Mouse (Mus musculus) thymus, postnatal 25 days (tissue): ENCODE data around the gene Odf3l1.

Source experiments
- DNase-seq: peaks from one replicate; pipeline ENCODE4 v3.0.0; 2022

The Odf3l1 gene

GRCm38 (mm10) chr9:56880790-56881189 lies 16.3 kb upstream of the Odf3l1 start:
- no peak for DNase-seq

GRCm38 (mm10) chr9:56877284-56877683 lies 12.8 kb upstream of the Odf3l1 start:
- DNase-seq, result no peak

DNA sequence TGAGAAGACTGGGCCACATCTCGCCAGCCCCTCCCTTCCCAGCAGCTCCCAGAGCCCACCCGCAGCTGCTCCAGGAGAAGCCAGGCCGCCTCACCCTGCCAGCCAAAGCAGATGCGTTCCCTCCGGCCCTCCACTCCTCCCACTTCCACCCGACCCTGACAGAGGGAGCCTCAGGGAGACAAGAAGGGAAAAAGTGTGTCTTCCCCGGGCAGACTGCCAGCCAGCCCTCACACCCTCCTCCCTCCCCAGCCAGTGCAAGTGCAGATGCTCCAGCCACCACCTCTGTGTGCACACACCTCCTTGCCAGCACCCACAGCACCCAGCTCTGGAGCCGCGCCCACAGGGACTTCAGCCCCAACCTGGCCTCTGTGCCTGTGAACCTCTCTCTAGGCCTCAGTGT lies 12.3 kb upstream of the Odf3l1 start:
- no peak for DNase-seq

- DNase-seq, result no peak
Measured at GRCm38 (mm10) chr9:56873097-56873496, 8.6 kb upstream of the Odf3l1 start.

- DNase-seq, result no peak
Measured at GRCm38 (mm10) chr9:56872105-56872903, 7.8 kb upstream of the Odf3l1 start.

GRCm38 (mm10) chr9:56871191-56871590 lies 6.7 kb upstream of the Odf3l1 start:
- DNase-seq, result no peak

- DNase-seq, result no peak
Measured at GRCm38 (mm10) chr9:56870778-56871177, 6.3 kb upstream of the Odf3l1 start.

- DNase-seq, result no peak
Measured at GRCm38 (mm10) chr9:56869552-56869951, 5.1 kb upstream of the Odf3l1 start.

DNA sequence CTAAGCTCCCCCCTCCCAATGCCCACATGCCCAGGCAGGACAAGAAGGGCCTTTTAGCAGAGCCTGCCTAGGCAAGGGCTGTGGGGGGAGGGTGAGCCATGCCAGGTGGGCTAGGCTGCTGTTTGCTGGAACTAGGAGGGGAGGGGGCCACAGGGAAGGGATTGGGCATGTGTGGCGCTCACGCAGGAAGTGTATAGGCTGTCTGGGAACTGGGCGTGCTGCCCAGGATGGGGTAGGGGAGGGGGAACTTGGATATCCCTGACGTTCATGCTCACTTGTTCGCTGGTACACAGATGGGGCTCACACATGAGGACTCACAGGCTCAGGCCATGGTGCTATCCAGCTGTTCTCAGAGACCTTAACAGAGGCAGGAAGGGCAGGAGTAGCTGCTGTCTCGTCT lies 3.8 kb upstream of the Odf3l1 start:
- no peak for DNase-seq

DNA sequence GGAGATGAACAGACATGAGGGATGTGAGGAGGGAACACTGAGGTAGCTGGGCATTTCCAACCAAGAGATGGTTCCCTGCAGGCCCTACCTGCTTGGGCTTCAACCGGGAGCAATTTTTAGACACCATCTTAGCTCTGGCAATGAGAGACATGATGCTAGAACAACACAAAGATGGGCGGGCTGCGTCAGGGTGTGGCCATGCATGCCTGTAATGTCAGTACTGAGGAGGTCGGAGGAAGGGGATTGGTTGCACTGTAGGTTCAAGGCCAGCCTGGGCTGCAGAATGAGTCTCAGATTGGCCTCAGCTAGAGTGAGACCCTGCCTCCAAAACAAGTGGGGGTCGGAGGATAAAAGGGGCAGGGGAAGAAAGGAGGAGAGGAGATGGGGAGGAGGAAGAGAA lies 2.0 kb upstream of the Odf3l1 start:
- no peak for DNase-seq

GRCm38 (mm10) chr9:56865673-56866400 lies 1.4 kb upstream of the Odf3l1 start:
- no peak for DNase-seq

GRCm38 (mm10) chr9:56864832-56865231 lies 353 bp upstream of the Odf3l1 start, which contains the start of gene Cspg4:
Gene Cspg4, plus strand, starts transcription at chr9:56865033.
- no peak for DNase-seq

- DNase-seq, result no peak
Measured at GRCm38 (mm10) chr9:56862863-56863262, 1.6 kb downstream of the Odf3l1 start.

DNA sequence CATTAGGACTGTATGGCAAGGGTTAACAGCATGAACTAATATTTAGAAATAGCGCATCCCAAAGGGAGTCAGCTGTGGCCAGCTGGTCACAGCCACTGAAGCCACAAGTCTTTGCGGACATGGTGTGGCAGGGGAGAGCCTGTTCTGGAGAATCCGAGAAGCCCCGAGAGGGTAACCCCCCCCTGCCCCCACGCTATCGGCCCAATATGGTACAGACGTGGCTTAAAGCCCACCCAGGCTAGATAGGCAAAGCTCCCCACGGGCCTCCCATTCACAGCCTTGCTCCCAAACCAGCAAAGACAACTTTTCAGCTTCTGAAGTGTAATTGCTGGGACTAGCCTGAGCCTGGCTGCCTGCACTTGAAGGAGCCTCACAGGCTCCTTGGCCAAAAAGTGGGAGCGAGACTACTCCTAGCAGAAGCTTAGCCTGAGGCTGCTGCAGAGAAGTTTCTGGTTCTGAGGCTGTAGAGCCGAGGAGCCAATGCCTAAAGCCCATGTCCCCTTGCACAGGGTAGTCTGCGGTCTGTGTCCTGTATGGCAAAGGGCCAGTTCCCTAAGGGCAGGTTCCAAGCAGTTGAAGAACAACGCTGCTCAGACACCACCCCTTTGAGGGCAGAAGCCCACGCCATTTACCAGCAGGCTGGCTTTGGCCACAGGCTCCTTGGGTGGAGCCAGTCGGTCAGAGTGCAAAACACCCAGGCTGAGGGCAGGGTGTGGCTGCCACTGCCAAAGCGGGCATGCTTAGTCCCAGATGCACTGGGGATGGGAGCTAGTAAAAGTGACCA lies 3.8 kb downstream of the Odf3l1 start:
- no peak for DNase-seq

DNA sequence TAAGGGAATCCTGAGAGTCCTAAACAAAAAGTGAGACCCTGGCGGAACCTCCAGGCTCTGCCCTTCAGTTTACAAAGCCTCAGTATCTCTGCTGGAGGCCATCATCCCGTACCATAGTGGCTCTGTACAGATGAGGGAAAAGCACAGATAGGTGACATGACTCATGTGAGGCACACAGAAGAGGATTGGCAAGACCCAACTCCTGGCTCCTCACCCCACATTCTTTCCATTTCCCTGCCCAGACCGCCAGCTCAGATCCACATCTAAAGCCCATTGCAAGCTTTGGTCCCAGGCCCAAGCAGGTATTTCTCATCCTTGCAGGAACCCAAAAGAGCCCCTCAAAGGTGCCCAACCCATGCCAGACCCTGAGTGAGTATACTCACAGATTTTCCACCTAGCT lies 4.4 kb downstream of the Odf3l1 start:
- no peak for DNase-seq

DNA sequence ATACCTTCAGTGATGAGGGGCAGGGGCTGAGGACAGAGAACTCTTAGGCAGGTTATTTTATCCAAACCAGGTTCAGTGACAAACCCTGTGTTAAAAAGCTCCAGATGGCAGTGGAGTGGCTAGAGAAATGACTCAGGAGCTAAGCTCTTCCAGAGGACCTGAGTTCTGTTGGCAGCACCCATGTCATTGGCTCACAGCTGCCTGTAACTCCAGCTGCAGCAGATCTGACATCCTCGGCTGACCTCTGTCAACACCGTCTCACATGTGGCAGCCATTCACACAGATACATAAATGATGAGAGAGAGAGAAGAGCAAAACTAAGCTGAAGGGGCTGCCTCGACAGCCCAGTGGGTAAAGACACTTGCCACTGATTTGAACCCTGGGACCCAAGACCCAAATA lies 7.0 kb downstream of the Odf3l1 start:
- no peak for DNase-seq

DNA sequence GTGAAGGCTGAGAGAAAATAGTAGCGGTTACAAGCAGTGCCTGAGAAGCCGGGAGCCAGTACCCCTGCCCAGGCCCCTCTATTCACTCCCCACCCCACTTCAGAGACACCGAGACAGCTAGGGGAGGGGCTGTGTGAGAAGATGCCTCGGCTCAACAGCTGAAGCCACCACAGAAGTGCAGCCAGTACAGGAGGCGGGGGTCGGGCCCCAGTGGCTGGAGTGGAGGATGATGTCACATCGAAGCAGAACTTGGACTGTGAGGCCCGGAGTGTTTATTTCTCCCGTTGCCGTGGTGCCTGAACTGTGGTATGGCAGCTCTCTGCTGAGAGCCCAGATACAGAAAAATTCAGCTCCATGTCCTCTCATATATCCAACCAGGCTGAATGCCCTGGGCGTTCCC lies 12.7 kb downstream of the Odf3l1 start:
- no peak for DNase-seq

DNA sequence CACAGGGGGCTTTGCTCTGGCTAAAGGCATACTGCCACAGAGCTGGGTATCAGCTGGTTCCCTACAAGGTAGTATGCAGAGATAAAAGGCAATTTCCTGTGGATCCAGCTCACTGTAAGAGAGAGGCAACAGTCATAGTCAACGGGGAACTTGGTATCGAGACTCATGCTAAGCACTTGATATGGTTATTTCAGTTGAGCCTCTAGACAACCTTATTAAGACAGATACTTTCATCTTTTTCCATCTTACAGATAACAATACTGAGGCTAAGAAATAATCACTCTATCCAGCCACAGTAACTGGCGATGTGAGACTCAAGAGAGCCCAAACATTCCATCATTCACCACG lies 13.6 kb downstream of the Odf3l1 start:
- DNase-seq, result no peak

GRCm38 (mm10) chr9:56850128-56850904 lies 14.2 kb downstream of the Odf3l1 start:
- DNase-seq, result no peak

DNA sequence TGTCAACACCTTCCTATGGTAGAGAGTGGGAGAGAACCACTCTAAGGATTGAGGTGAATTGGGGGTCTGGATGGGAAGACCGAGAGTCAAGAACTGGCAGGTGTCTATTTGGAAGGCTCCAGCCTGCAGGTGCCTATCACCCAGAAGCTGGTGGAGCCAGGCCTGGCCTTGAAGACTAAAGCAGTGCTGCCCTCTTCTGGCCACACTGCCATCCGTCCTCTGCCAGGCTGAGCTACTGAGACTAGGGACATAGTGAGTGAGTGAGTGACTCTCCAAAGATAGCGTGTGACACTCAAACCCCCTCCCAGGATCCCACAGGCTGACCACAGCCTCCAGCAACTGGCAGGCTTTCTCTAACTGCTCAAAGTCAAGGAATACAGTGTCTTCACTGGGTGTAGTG lies 17.0 kb downstream of the Odf3l1 start:
- DNase-seq, result peak; percentile 62

GRCm38 (mm10) chr9:56844644-56845043 lies 19.8 kb downstream of the Odf3l1 start:
- no peak for DNase-seq

DNA sequence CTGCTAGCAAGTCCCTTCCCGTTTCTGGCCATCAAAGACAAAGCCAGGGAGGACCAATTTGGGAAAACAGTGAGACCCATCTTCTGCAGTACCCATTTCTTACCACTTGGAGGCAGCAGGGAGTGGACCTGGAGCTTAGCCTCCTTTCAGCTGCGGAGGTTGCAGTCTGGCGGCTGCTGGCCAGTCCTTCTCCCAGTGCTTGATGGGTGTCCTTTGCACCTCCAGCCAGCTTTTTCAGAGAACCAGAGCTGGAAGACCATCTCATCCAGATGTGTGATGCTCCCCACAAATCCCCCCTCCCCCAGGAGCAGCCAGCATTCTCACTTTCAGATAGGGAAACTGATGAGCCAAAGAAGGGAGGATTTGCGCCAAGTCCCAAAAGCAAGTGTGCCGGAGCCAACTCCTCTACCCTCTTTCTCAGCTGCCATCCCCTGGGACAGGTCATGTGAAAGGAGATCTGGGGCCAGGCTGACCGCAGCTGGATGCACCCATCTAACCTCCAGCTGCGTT lies 20.7 kb downstream of the Odf3l1 start:
- peak; percentile 40 for DNase-seq

DNA sequence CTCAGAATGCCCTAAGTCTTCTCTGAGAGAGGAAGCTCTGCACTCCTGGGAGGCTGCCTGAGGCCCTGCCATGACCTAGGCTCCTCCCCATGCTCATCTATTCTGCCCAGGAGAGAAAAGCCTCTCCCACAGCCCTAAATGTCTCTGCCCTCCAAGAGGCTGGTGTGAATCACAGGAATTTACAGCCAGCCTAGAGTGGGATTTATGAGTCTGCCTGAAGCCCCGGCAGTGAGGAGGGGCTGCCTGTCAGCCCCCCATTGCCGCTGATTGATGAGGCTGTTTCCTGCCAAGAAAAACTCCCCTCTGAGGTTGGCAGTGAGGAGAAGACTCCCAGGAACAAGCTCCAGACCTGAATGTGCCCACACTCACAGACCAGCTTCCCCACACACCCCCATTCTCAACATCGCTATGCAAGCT lies 22.2 kb downstream of the Odf3l1 start:
- no peak for DNase-seq
